Mouse (Mus musculus): ENCODE results near the gene Rasgef1c. TPM values are rescaled to one million over a fixed set of nuclear protein-coding genes. Genes with fewer than 3 reads are reported as not detected.

Rasgef1c gene
- total and polyA plus RNA-seq, 2 experiments from 2014 or later = 30.8 to 36.1 TPM

DNA sequence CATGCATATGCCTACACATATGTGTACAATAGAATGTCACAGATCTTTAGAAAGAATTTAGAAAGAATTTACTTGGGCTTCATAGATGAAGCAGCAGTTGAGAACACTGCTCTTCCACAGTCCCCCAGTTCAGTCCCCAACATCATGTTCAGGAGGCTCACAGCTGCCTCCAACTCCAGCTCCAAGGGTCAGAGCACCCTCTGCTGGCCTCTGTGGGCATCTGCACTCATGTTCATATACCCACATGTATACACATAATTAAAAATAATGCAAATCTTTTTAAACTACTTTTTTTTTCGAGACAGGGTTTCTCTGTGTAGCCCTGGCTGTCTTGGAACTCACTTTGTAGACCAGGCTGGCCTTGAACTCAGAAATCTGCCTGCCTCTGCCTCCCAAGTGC lies 73.0 kb downstream of the Rasgef1c start:
- H3K9me3 ChIP-seq (ENCODE audit: low read length) = no peaks in the 10 kb centered on the region
- no peak for ATAC-seq
- TF ChIP-seq CTCF (IDR thresholded peaks at IDR 0.05; ENCODE audit: low read depth) = no peak
- no peak overlapping the region for H3K9ac ChIP-seq
- no peak overlapping the region for H3K4me2 ChIP-seq (ENCODE audit: low read depth)
- no peak for DNase-seq
- WGBS = 62% methylated on average over 1 of the region's 1 CpGs
- H3K27ac ChIP-seq (ENCODE audit: low read depth, low read length) = no peak overlapping the region
- H3K4me3 ChIP-seq (ENCODE audit: low read depth, low read length) = no peak overlapping the region
- H3K4me1 ChIP-seq (ENCODE audit: insufficient read depth) = no peaks in the 10 kb centered on the region
- no peaks in the 10 kb centered on the region for H3K36me3 ChIP-seq (ENCODE audit: insufficient read depth)
- H3K27me3 ChIP-seq (ENCODE audit: insufficient read depth, low read length) = no peaks in the 10 kb centered on the region

DNA sequence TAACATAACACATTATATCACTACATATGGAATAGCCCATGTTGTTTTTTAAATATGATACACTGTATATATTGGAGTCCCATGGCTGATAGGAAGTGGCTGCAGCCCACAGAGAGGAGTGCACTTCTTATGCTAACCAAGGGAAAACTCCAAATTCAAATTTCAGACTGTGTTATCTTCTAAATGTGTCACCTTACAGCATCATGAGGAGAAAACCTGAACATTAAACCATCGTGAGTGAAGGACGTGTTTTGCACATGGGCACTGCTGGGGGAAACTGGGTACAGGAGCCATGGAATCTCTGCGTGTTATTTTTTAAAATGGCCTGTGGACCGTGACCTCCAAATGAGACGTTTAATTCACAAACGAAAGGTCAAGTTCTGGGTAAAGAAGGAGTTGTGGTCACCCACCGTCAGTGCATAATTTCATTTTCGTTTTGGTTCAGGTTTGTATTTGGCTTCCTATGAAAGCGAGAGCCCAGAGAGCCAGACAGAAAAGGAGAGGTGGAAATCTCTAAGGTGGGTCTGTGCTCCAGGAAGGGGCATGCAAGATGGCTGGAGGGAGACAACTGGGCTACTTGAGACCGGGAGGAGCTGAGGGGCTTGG lies 76.4 kb downstream of the Rasgef1c start:
- Histone ChIP-seq H3K4me2 (ENCODE audit: low read depth) (no peak overlapping the region), H3K27ac (ENCODE audit: low read depth, low read length) (no peak overlapping the region), H3K4me3 (ENCODE audit: low read depth, low read length) (no peak overlapping the region), H3K36me3 (ENCODE audit: insufficient read depth) (no peaks in the 10 kb centered on the region), H3K9me3 (ENCODE audit: low read length) (no peaks in the 10 kb centered on the region), H3K27me3 (ENCODE audit: insufficient read depth, low read length) (no peaks in the 10 kb centered on the region), H3K9ac (no peak overlapping the region), H3K4me1 (ENCODE audit: insufficient read depth) (no peaks in the 10 kb centered on the region)
- ATAC-seq (no peak), DNase-seq (no peak)
- no peak for TF ChIP-seq CTCF (IDR thresholded peaks at IDR 0.05; ENCODE audit: low read depth)
- 85% methylated on average over 10 of the region's 10 CpGs for WGBS

DNA sequence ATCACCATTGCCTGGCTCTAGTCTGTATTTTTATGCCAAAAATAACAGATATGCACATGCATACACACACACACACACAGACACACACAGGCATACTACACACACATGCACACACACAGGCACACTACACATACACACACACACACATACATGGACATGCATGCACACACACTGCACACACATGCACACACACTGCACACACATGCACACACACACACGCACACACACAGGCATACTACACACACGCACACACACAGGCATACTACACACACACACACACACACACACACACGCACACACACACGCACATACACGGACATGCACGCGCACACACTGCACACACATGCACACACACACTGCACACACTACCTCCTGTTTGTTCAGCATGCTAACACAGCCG lies 77.3 kb downstream of the Rasgef1c start:
- no peak for DNase-seq
- no peaks in the 10 kb centered on the region for H3K27me3 ChIP-seq (ENCODE audit: insufficient read depth, low read length)
- H3K27ac ChIP-seq (ENCODE audit: low read depth, low read length) = no peak overlapping the region
- no peak for ATAC-seq
- 91% methylated on average over 8 of the region's 8 CpGs for WGBS
- H3K4me3 ChIP-seq (ENCODE audit: low read depth, low read length) = no peak overlapping the region
- no peaks in the 10 kb centered on the region for H3K4me1 ChIP-seq (ENCODE audit: insufficient read depth)
- no peaks in the 10 kb centered on the region for H3K9me3 ChIP-seq (ENCODE audit: low read length)
- no peaks in the 10 kb centered on the region for H3K36me3 ChIP-seq (ENCODE audit: insufficient read depth)
- no peak for TF ChIP-seq CTCF (IDR thresholded peaks at IDR 0.05; ENCODE audit: low read depth)
- no peak overlapping the region for H3K4me2 ChIP-seq (ENCODE audit: low read depth)
- no peak overlapping the region for H3K9ac ChIP-seq

DNA sequence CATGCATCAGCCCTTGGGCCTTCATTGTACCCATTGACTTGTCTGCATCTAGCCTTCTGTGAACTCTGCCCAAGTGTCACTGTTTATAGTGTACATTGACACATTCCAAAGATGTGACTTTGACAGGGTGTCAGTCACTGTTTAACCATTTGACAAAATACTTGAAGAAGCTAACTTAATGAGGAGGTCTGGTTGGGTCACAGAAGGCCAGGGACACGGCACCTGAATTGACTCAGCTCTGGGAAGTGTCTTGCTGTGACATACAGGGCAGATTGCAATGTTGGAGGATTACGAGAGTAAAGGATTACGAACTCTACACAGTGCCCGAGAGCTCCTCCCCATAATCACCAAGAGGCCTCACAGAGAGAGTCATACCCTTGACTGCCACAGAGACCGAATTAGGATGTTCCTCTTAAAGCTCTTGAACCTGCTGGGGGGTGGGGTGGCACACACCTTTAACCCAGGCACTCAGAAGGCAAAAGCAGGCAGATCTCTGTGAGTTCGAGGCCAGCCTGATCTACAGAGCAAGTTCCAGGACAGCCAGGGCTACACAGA lies 79.1 kb downstream of the Rasgef1c start:
- Histone ChIP-seq H3K4me2 (ENCODE audit: low read depth) (no peak overlapping the region), H3K27ac (ENCODE audit: low read depth, low read length) (no peak overlapping the region), H3K4me3 (ENCODE audit: low read depth, low read length) (no peak overlapping the region), H3K9ac (no peak overlapping the region), H3K27me3 (ENCODE audit: insufficient read depth, low read length) (no peaks in the 10 kb centered on the region), H3K9me3 (ENCODE audit: low read length) (no peaks in the 10 kb centered on the region), H3K4me1 (ENCODE audit: insufficient read depth) (no peaks in the 10 kb centered on the region), H3K36me3 (ENCODE audit: insufficient read depth) (no peaks in the 10 kb centered on the region)
- TF ChIP-seq CTCF (IDR thresholded peaks at IDR 0.05; ENCODE audit: low read depth) = no peak
- DNase-seq = no peak
- 63% methylated on average over 6 of the region's 6 CpGs for WGBS
- ATAC-seq = no peak

DNA sequence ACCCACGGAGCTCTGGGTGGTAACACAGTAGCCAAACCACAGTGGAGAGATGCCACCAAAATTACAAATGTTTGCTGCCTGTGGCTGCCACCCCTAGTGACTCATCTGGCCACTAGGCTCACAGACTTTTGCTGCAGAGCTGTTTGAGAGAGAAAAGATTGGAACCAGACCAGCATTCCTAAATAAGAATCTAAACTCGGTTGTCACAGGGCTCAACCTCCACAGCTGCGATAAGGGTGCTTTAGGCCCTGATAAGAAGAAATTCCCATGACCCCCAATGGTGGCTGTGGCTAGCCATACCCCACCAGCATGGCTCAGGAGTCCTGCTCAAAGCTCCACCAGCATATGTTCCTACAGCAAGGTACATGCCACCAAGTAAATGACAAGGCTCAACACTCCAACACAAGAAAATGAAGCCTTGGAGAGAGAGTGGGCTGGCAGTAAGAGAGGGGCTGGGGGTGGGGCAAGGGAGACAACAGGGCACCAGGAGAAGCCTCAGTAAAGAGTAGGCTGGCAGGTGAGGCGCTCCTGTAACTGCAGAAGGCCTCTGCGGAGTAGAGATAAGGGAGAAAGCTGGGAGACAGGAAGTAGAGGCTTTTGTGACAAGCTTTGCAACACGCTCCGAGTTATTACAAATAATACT lies 79.8 kb downstream of the Rasgef1c start:
- ATAC-seq (no peak), DNase-seq (no peak)
- no peaks in the 10 kb centered on the region for H3K9me3 ChIP-seq (ENCODE audit: low read length)
- H3K27ac ChIP-seq (ENCODE audit: low read depth, low read length) = no peak overlapping the region
- no peak overlapping the region for H3K4me3 ChIP-seq (ENCODE audit: low read depth, low read length)
- WGBS = 82% methylated on average over 7 of the region's 7 CpGs
- H3K36me3 ChIP-seq (ENCODE audit: insufficient read depth) = no peaks in the 10 kb centered on the region
- H3K27me3 ChIP-seq (ENCODE audit: insufficient read depth, low read length) = no peaks in the 10 kb centered on the region
- no peak overlapping the region for H3K9ac ChIP-seq
- H3K4me1 ChIP-seq (ENCODE audit: insufficient read depth) = no peaks in the 10 kb centered on the region
- TF ChIP-seq CTCF (IDR thresholded peaks at IDR 0.05; ENCODE audit: low read depth) = no peak
- H3K4me2 ChIP-seq (ENCODE audit: low read depth) = no peak overlapping the region

DNA sequence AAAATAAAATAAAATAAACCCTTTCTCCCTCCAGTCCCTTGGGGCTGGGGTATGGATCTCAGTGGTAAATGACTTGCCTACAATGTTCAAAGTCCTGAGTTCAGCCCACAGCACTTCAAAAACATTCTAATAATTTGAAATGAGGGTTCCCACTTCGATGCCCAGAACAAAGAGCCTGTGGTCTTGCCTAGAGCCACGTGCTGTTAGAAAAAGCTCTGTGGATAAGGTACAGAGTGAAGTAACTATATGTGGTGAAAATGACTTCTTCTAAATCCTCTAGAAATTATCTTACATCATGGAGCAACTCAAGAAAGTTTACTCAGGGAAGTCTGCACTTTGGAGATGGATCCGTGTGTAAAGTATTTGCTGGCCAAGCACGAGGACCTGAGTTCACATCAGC lies 80.5 kb downstream of the Rasgef1c start:
- no peak overlapping the region for H3K4me2 ChIP-seq (ENCODE audit: low read depth)
- H3K36me3 ChIP-seq (ENCODE audit: insufficient read depth) = no peaks in the 10 kb centered on the region
- H3K4me1 ChIP-seq (ENCODE audit: insufficient read depth) = no peaks in the 10 kb centered on the region
- H3K9me3 ChIP-seq (ENCODE audit: low read length) = no peaks in the 10 kb centered on the region
- H3K27ac ChIP-seq (ENCODE audit: low read depth, low read length) = no peak overlapping the region
- 86% methylated on average over 4 of the region's 4 CpGs for WGBS
- H3K9ac ChIP-seq = no peak overlapping the region
- ATAC-seq = no peak
- TF ChIP-seq CTCF (IDR thresholded peaks at IDR 0.05; ENCODE audit: low read depth) = no peak
- no peak overlapping the region for H3K4me3 ChIP-seq (ENCODE audit: low read depth, low read length)
- DNase-seq = no peak
- H3K27me3 ChIP-seq (ENCODE audit: insufficient read depth, low read length) = no peaks in the 10 kb centered on the region

DNA sequence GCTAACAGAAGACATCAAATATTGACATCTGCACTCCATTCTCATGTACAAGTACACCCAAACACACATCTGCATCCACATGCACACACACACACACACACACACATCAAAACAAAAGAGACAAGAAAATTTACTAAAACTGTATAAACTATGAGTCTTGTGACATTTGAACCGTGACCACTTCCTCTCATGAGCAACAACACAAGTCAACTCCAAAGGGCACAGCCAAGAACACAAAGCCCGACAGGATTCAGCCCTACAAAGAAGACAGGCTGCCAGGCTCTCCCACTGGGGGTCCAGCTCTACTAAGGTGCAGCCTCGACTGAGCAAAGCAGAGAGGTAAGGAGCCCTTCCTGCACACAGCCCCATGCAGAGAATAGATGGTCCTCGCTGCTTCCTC lies 81.2 kb downstream of the Rasgef1c start:
- Histone ChIP-seq H3K36me3 (ENCODE audit: insufficient read depth) (no peaks in the 10 kb centered on the region), H3K4me3 (ENCODE audit: low read depth, low read length) (no peak overlapping the region), H3K27ac (ENCODE audit: low read depth, low read length) (no peak overlapping the region), H3K9me3 (ENCODE audit: low read length) (no peaks in the 10 kb centered on the region), H3K4me1 (ENCODE audit: insufficient read depth) (no peaks in the 10 kb centered on the region), H3K27me3 (ENCODE audit: insufficient read depth, low read length) (no peaks in the 10 kb centered on the region), H3K4me2 (ENCODE audit: low read depth) (no peak overlapping the region), H3K9ac (no peak overlapping the region)
- DNase-seq (no peak), ATAC-seq (no peak)
- no peak for TF ChIP-seq CTCF (IDR thresholded peaks at IDR 0.05; ENCODE audit: low read depth)
- 47% methylated on average over 4 of the region's 4 CpGs for WGBS

Measured in forebrain, postnatal 0 days (tissue).